Mouse (Mus musculus) urinary bladder, postnatal 25 days (tissue): ENCODE measurements around the gene Dnlz.
"Not testable (repeated sequence)": the region's sequence is repeated elsewhere in the genome, so short reads cannot be mapped to it uniquely, and the experiment has no call there.

ENCODE experiments used
- DNase-seq: peaks from one replicate; pipeline ENCODE4 v3.0.0; 2022; ENCODE audit warnings: low spot score

Gene Dnlz

GRCm38 (mm10) chr2:26351358-26352290 is at the start of gene Dnlz:
TSS of gene Dnlz (minus strand) at chr2:26352110.
- peak; percentile 92 for DNase-seq

GRCm38 (mm10) chr2:26401023-26401422 is 49.1 kb upstream of the Dnlz start:
- no peak for DNase-seq

- DNase-seq, result no peak
Observed at GRCm38 (mm10) chr2:26400296-26400695, 48.4 kb upstream of the Dnlz start.

- no peak for DNase-seq
Observed at GRCm38 (mm10) chr2:26399647-26400046, 47.7 kb upstream of the Dnlz start.

GRCm38 (mm10) chr2:26398978-26399377 is 47.1 kb upstream of the Dnlz start:
- no peak for DNase-seq

GRCm38 (mm10) chr2:26391617-26392016 is 39.7 kb upstream of the Dnlz start:
- no peak for DNase-seq

- no peak for DNase-seq
Observed at GRCm38 (mm10) chr2:26390954-26391353, 39.0 kb upstream of the Dnlz start.

GRCm38 (mm10) chr2:26389154-26389690 is 37.3 kb upstream of the Dnlz start, which contains the start of the genes Entr1 and Pmpca:
TSS of gene Entr1 (minus strand) at chr2:26389316.
TSS of gene Pmpca (plus strand) at chr2:26389339.
- DNase-seq, result peak; percentile 84

GRCm38 (mm10) chr2:26388682-26389153 is 36.8 kb upstream of the Dnlz start:
- DNase-seq, result no peak

- no peak for DNase-seq
Observed at GRCm38 (mm10) chr2:26387713-26388112, 35.8 kb upstream of the Dnlz start.

- not testable (repeated sequence) for DNase-seq
Observed at GRCm38 (mm10) chr2:26380871-26381270, 29.0 kb upstream of the Dnlz start.

- DNase-seq, result peak; percentile 75
Observed at GRCm38 (mm10) chr2:26380131-26380771, 28.3 kb upstream of the Dnlz start, which contains the start of gene Snapc4. TSS of gene Snapc4 (minus strand) at chr2:26380653.

GRCm38 (mm10) chr2:26372396-26372795 is 20.5 kb upstream of the Dnlz start:
- DNase-seq, result no peak

- no peak for DNase-seq
Observed at GRCm38 (mm10) chr2:26368572-26368971, 16.7 kb upstream of the Dnlz start.

- no peak for DNase-seq
Observed at GRCm38 (mm10) chr2:26367911-26368310, 16.0 kb upstream of the Dnlz start.

GRCm38 (mm10) chr2:26364738-26365465 is 13.0 kb upstream of the Dnlz start:
- DNase-seq, result no peak

GRCm38 (mm10) chr2:26363481-26363880 is 11.6 kb upstream of the Dnlz start:
- no peak for DNase-seq

GRCm38 (mm10) chr2:26362991-26363390 is 11.1 kb upstream of the Dnlz start:
- DNase-seq, result no peak

- no peak for DNase-seq
Observed at GRCm38 (mm10) chr2:26360772-26361171, 8.9 kb upstream of the Dnlz start, which contains the start of gene Card9. TSS of gene Card9 (minus strand) at chr2:26360918.

- no peak for DNase-seq
Observed at GRCm38 (mm10) chr2:26359983-26360382, 8.1 kb upstream of the Dnlz start.

GRCm38 (mm10) chr2:26358667-26359320 is 6.9 kb upstream of the Dnlz start:
- DNase-seq, result no peak
